Mouse (Mus musculus): ENCODE measurements around the gene Rd3. TPM values are rescaled to one million over a fixed set of nuclear protein-coding genes. Genes with fewer than 3 reads are reported as not detected.

Rd3 gene
- 3.7 and 4.6 TPM in 2 replicates for polyA plus RNA-seq (2015; fragmentation: Nextera tagmentation; extraction: Ambion mirVana)

DNA sequence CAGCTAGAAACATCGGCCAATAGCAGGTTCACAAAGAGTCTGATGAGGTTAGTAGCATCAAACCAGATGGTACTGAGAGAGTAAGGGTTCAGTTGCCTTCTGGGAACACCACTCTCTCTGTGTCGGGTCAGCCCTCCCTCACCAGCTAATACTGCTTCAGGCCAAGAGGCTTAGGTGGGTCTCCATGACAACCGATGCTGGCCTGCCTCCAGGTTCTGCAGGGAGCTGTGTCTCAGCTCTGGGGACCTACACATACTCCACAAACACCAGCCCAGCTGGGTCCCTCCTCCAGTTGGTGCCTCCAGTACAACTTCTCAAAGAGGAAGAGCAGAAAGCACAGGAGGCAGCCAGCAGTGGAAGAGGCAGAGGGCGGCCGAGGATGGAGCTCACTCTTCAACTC is at the start of gene Rd3:
Gene Rd3 (plus strand): TSS at position 184 of the 400 bp plus-strand sequence.
- H3K27ac ChIP-seq (ENCODE audit: low read length): no peak within 1 kb of the TSS
- H3K4me1 ChIP-seq (ENCODE audit: insufficient read depth, low read depth, low read length): no peaks in the 10 kb centered on the region
- H3K9ac ChIP-seq (replicated peaks; ENCODE audit: low read depth): no peak within 1 kb of the TSS
- peak; percentile 33 for DNase-seq (ENCODE audit: low spot score)
- H3K36me3 ChIP-seq (ENCODE audit: insufficient read depth, low read length): no peaks in the 10 kb centered on the region
- H3K27me3 ChIP-seq (replicated peaks; ENCODE audit: insufficient read depth, low read length): no peaks in the 10 kb centered on the region
- 37% methylated on average over 5 of the region's 5 CpGs for WGBS
- peak; percentile 46 for ATAC-seq
- TF ChIP-seq EP300 (IDR thresholded peaks at IDR 0.05): no peak
- no peak for TF ChIP-seq CTCF (IDR thresholded peaks at IDR 0.05)
- no peak within 1 kb of the TSS for H3K4me2 ChIP-seq (replicated peaks; ENCODE audit: low read depth, low read length)
- no peak within 1 kb of the TSS for H3K4me3 ChIP-seq (ENCODE audit: low read depth, low read length)
- H3K9me3 ChIP-seq (ENCODE audit: low read length): no peaks in the 10 kb centered on the region

GRCm38 (mm10) chr1:191928345-191928744 is 48.8 kb upstream of the Rd3 start:
- Histone ChIP-seq H3K36me3 (ENCODE audit: insufficient read depth, low read length) (no peaks in the 10 kb centered on the region), H3K9ac (replicated peaks; ENCODE audit: low read depth) (no peak overlapping the region), H3K4me2 (replicated peaks; ENCODE audit: low read depth, low read length) (no peak overlapping the region), H3K4me3 (ENCODE audit: low read depth, low read length) (no peak overlapping the region), H3K27ac (ENCODE audit: low read length) (no peak overlapping the region), H3K4me1 (ENCODE audit: insufficient read depth, low read depth, low read length) (no peaks in the 10 kb centered on the region), H3K9me3 (ENCODE audit: low read length) (no peaks in the 10 kb centered on the region), H3K27me3 (replicated peaks; ENCODE audit: insufficient read depth, low read length) (no peaks in the 10 kb centered on the region)
- WGBS: 68% methylated on average over 7 of the region's 7 CpGs
- no peak for ATAC-seq
- DNase-seq (ENCODE audit: low spot score): no peak
- no peak for TF ChIP-seq CTCF (IDR thresholded peaks at IDR 0.05)
- no peak for TF ChIP-seq EP300 (IDR thresholded peaks at IDR 0.05)

GRCm38 (mm10) chr1:191929065-191929464 is 48.1 kb upstream of the Rd3 start:
- no peak overlapping the region for H3K9ac ChIP-seq (replicated peaks; ENCODE audit: low read depth)

DNA sequence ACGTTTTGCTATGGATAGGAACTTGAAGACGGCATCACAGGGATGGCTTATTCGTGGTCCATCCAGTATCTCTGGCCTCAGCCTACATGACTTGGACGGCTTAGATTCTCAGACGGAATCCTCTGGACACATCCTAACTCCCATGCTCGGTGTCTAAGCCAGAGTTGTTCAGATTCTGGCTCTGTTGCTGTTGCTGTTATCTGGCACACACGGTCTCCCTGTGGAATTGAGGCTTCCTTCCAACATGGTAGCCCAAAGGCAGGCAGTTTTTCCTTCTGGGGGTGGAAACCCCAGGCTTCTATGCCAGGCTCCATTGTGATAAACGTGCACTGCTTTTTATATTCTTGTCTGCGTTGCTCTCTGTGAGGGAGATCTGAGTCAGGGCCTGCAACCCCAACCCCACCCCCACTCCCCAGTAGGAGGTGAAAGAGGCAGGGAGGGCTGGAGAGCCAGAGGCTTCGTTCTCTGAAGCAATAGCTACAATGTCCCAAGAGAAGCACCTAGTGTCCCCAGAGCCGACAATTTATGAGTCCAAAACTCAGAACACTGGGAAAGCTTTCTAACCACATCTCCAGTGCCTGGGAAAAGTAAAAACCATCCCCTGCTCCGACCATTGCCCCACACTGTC is 47.2 kb upstream of the Rd3 start:
- Histone ChIP-seq H3K9ac (replicated peaks; ENCODE audit: low read depth) (no peak overlapping the region), H3K36me3 (ENCODE audit: insufficient read depth, low read length) (no peaks in the 10 kb centered on the region), H3K9me3 (ENCODE audit: low read length) (no peaks in the 10 kb centered on the region), H3K27ac (ENCODE audit: low read length) (no peak overlapping the region), H3K4me2 (replicated peaks; ENCODE audit: low read depth, low read length) (no peak overlapping the region), H3K4me1 (ENCODE audit: insufficient read depth, low read depth, low read length) (no peaks in the 10 kb centered on the region), H3K4me3 (ENCODE audit: low read depth, low read length) (no peak overlapping the region), H3K27me3 (replicated peaks; ENCODE audit: insufficient read depth, low read length) (no peaks in the 10 kb centered on the region)
- DNase-seq (ENCODE audit: low spot score): no peak
- no peak for ATAC-seq
- TF ChIP-seq CTCF (IDR thresholded peaks at IDR 0.05): no peak
- TF ChIP-seq EP300 (IDR thresholded peaks at IDR 0.05): no peak
- WGBS: 69% methylated on average over 12 of the region's 12 CpGs

More at GRCm38 (mm10) chr1:191929065-191929464, 48.1 kb upstream of the Rd3 start:
- Histone ChIP-seq H3K36me3 (ENCODE audit: insufficient read depth, low read length) (no peaks in the 10 kb centered on the region), H3K9me3 (ENCODE audit: low read length) (no peaks in the 10 kb centered on the region), H3K4me2 (replicated peaks; ENCODE audit: low read depth, low read length) (no peak overlapping the region), H3K27ac (ENCODE audit: low read length) (no peak overlapping the region), H3K27me3 (replicated peaks; ENCODE audit: insufficient read depth, low read length) (no peaks in the 10 kb centered on the region), H3K4me3 (ENCODE audit: low read depth, low read length) (no peak overlapping the region), H3K4me1 (ENCODE audit: insufficient read depth, low read depth, low read length) (no peaks in the 10 kb centered on the region)
- WGBS: 63% methylated on average over 8 of the region's 8 CpGs
- ATAC-seq: no peak
- DNase-seq (ENCODE audit: low spot score): no peak
- TF ChIP-seq EP300 (IDR thresholded peaks at IDR 0.05) (peak; percentile 61), CTCF (IDR thresholded peaks at IDR 0.05) (no peak)

GRCm38 (mm10) chr1:191930525-191931105 is 46.6 kb upstream of the Rd3 start:
- no peak overlapping the region for H3K4me2 ChIP-seq (replicated peaks; ENCODE audit: low read depth, low read length)
- no peak overlapping the region for H3K9ac ChIP-seq (replicated peaks; ENCODE audit: low read depth)
- no peaks in the 10 kb centered on the region for H3K36me3 ChIP-seq (ENCODE audit: insufficient read depth, low read length)
- no peak overlapping the region for H3K4me3 ChIP-seq (ENCODE audit: low read depth, low read length)
- no peaks in the 10 kb centered on the region for H3K4me1 ChIP-seq (ENCODE audit: insufficient read depth, low read depth, low read length)
- DNase-seq (ENCODE audit: low spot score) (no peak), ATAC-seq (no peak)
- TF ChIP-seq EP300 (IDR thresholded peaks at IDR 0.05) (no peak), CTCF (IDR thresholded peaks at IDR 0.05) (no peak)
- H3K9me3 ChIP-seq (ENCODE audit: low read length): no peaks in the 10 kb centered on the region
- whole genome bisulfite sequencing: 75% methylated on average over 3 of the region's 3 CpGs
- H3K27me3 ChIP-seq (replicated peaks; ENCODE audit: insufficient read depth, low read length): no peaks in the 10 kb centered on the region
- H3K27ac ChIP-seq (ENCODE audit: low read length): no peak overlapping the region

DNA sequence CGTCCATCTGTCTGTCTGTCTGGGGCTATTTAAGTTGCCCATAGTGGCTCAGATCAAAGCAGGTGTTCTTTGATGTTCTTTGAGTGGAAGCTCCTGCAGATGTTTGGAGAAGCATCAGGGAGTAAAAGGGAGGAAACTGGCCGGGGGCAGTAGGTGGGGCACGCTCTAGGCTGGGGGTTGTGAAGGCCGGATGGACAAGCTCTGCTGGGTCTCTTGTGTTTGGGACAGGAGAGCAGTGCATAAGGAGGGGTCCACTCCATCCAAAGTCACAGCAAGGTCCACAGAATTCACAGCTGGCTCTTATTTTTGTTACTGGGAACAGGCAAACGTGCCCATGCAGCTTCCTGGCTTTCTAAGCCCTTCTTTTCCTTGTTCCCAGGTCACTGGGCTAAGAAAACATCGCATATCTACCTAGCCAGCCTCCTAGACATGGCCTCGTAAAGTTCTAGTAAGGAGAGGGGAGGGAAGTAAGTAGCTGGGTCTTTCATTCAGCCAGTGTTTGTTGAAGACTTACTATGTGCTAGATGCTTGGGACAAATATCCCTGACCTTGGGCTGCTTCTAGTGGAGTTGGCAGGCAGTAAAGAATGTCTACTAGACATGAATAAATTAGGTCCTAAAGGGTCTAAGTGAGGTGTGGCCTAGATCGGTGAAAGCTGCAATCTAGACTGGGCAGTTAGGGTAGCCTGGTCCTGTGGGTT is 44.7 kb upstream of the Rd3 start:
- 49% methylated on average over 8 of the region's 8 CpGs for WGBS
- no peak for DNase-seq (ENCODE audit: low spot score)
- no peaks in the 10 kb centered on the region for H3K27me3 ChIP-seq (replicated peaks; ENCODE audit: insufficient read depth, low read length)
- H3K27ac ChIP-seq (ENCODE audit: low read length): no peak overlapping the region
- H3K4me2 ChIP-seq (replicated peaks; ENCODE audit: low read depth, low read length): no peak overlapping the region
- no peaks in the 10 kb centered on the region for H3K9me3 ChIP-seq (ENCODE audit: low read length)
- no peak for TF ChIP-seq EP300 (IDR thresholded peaks at IDR 0.05)
- no peak for TF ChIP-seq CTCF (IDR thresholded peaks at IDR 0.05)
- no peaks in the 10 kb centered on the region for H3K4me1 ChIP-seq (ENCODE audit: insufficient read depth, low read depth, low read length)
- H3K9ac ChIP-seq (replicated peaks; ENCODE audit: low read depth): no peak overlapping the region
- no peak for ATAC-seq
- H3K4me3 ChIP-seq (ENCODE audit: low read depth, low read length): no peak overlapping the region
- no peaks in the 10 kb centered on the region for H3K36me3 ChIP-seq (ENCODE audit: insufficient read depth, low read length)
